Mouse (Mus musculus) liver, embryonic 14.5 days (tissue): ENCODE data around the gene Dnajc11. TPM values are rescaled to one million over a fixed set of nuclear protein-coding genes. Genes with fewer than 3 reads are reported as not detected.
A peak's percentile ranks its signal among the peaks of the same experiment; 100 is the strongest.

Experiments used
- ATAC-seq: fragments of 200-750 bp; cut with Nextera tagmentation; 2 replicates; pipeline ENCODE4 v1.8.0; 2017; ENCODE audit warnings: moderate number of reproducible peaks, mild to moderate bottlenecking, moderate library complexity; ENCODE audit not compliant: insufficient read depth
- DNase-seq, 3 experiments: peaks; one replicate each; pipeline ENCODE4 v3.0.0-alpha.2; 2012 to 2013; ENCODE audit warnings: low read depth in 3 of 3, low spot score in 3 of 3
- H3K27ac ChIP-seq: fragments of 300-500 bp; sonication (generic); 2 replicates; pipeline ENCODE4 v1.5.1; 2014; ENCODE audit warnings: moderate library complexity, mild to moderate bottlenecking, control low read depth, inconsistent platforms
- H3K27me3 ChIP-seq: fragments of 300-500 bp; sonication (generic); 2 replicates; pipeline ENCODE4 v1.6.1; 2014; ENCODE audit warnings: mild to moderate bottlenecking, low read length, moderate library complexity; ENCODE audit not compliant: control insufficient read depth, insufficient read depth
- H3K36me3 ChIP-seq: fragments of 300-500 bp; sonication (generic); replicated peaks from 2 replicates; pipeline ENCODE4 v1.6.1; 2014; ENCODE audit warnings: low read depth; ENCODE audit not compliant: control insufficient read depth, insufficient read depth
- H3K4me1 ChIP-seq, 2 experiments: fragments of 200-500 bp in 1 of 2; fragments of 300-500 bp in 1 of 2; sonication (generic) in 1 of 2; replicated peaks; 2 replicates each; pipeline ENCODE4 v1.6.1; 2012 to 2014; ENCODE audit warnings: antibody characterized with exemption in 1 of 2, inconsistent platforms in 1 of 2, low read length in 1 of 2; ENCODE audit not compliant: control insufficient read depth in 2 of 2, insufficient read depth in 2 of 2
- H3K4me2 ChIP-seq: fragments of 300-500 bp; sonication (generic); 2 replicates; pipeline ENCODE4 v1.6.1; 2014; ENCODE audit warnings: low read depth, mild to moderate bottlenecking, control low read depth, moderate library complexity
- H3K4me3 ChIP-seq, 2 experiments: fragments of 200-500 bp in 1 of 2; fragments of 300-500 bp in 1 of 2; sonication (generic) in 1 of 2; 2 replicates each; pipeline ENCODE4 v1.5.1; 2012 to 2014; ENCODE audit warnings: low read depth in 2 of 2, low read length in 2 of 2, mild to moderate bottlenecking in 2 of 2, control low read depth in 1 of 2, inconsistent platforms in 1 of 2, moderate library complexity in 1 of 2; ENCODE audit not compliant: insufficient read depth in 1 of 2
- H3K9ac ChIP-seq: fragments of 300-500 bp; sonication (generic); replicated peaks from 2 replicates; pipeline ENCODE4 v1.6.1; 2014; ENCODE audit warnings: mild to moderate bottlenecking, control low read depth, moderate library complexity
- H3K9me3 ChIP-seq: fragments of 300-500 bp; sonication (generic); 2 replicates; pipeline ENCODE4 v1.6.1; 2016; ENCODE audit warnings: low read length, mixed read lengths; ENCODE audit not compliant: control insufficient read depth
- CTCF ChIP-seq: IDR thresholded peaks from 2 replicates; pipeline ENCODE4 v1.5.1; 2016; ENCODE audit warnings: antibody characterized with exemption, low read depth, control low read depth
- EP300 ChIP-seq: IDR thresholded peaks from 2 replicates; pipeline ENCODE4 v1.6.1; 2016; ENCODE audit warnings: antibody characterized with exemption, low read depth
- WGBS: fragments of 180-500 bp; shearing (Covaris S2); extraction: QIAGEN DNeasy Blood & Tissue Kit; methylation state at CpG from one replicate; pipeline ENCODE4 v1.1.7; 2014; ENCODE audit not compliant: insufficient replicate concordance; 5-methylcytosine and 5-hydroxymethylcytosine counted together
- polyA plus RNA-seq, 2 experiments: library from polyadenylated mRNA; depleted of rRNA in 1 of 2; stranded (reverse) in 1 of 2; unstranded in 1 of 2; fragments of >200 nt; fragmentation: Nextera tagmentation in 1 of 2; extraction: Ambion mirVana in 1 of 2; gene quantifications; 2 replicates each; pipeline versions ENCODE4 v1.2.1 to v1.2.3; 2012 to 2014

Dnajc11 gene
- polyA plus RNA-seq, 2 experiments, result 32.9 TPM

DNA sequence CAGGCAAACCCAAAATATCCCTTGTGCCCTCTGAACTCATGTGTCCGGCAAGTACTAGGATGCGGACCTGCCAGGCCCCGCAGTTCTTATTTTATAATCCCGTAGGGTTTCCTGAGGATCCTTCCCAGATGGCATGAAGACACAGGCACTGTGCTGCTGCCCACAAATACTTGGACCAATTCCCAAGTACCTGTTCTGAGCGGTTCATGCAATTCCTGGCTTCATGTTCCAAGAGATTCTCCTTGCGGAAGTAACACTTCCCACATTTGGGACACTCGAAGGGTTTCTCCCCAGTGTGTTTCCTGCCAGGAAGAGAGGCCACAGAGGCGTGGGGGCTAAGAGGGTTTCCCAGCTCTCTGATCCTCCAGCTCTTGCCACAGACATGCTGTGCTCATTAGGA lies 89.0 kb downstream of the Dnajc11 start:
- 83% methylated on average over 8 of the region's 8 CpGs for WGBS
- TF ChIP-seq EP300, result no peak
- no peak for TF ChIP-seq CTCF
- Histone ChIP-seq H3K27me3 (no peaks in the 10 kb centered on the region), H3K36me3 (peaks cover 10% of the 10 kb centered on the region), H3K4me3 (no peak overlapping the region), H3K4me2 (no peak overlapping the region), H3K27ac (no peak overlapping the region), H3K9ac (no peak overlapping the region), H3K4me1 (peaks cover 2 to 8% of the 10 kb centered on the region in 2 experiments; a peak in 3 of 4 replicates), H3K9me3 (no peaks in the 10 kb centered on the region)
- DNase-seq, result no peak
- no peak for ATAC-seq

DNA sequence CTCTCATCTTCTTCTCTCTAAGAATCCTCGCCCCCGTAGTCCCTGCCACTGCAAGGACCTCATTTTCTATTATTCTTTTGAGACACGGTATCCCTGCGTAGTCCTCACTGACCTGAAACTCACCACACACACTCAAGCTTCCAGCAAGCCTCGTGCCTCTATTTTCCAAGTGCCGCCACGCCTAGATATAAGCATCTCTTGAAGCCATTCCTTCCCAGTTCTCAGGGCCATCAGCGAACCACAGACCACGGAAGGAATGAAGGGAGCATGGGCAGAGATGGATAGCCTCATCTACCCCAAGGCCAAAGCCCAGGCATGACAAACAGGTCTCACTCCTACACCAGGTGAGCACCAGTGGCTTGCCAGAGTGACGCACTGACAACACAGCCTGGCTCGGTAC lies 91.0 kb downstream of the Dnajc11 start:
- no peaks in the 10 kb centered on the region for H3K9me3 ChIP-seq
- peaks cover 5% of the 10 kb centered on the region for H3K36me3 ChIP-seq
- ATAC-seq, result no peak
- DNase-seq, result no peak
- TF ChIP-seq EP300, result no peak
- H3K4me2 ChIP-seq, result no peak overlapping the region
- H3K27me3 ChIP-seq, result no peaks in the 10 kb centered on the region
- WGBS, result 77% methylated on average over 11 of the region's 11 CpGs
- H3K4me1 ChIP-seq, result peaks cover 8% of the 10 kb centered on the region in 2 experiments
- H3K4me3 ChIP-seq, result no peak overlapping the region
- H3K27ac ChIP-seq, result no peak overlapping the region
- H3K9ac ChIP-seq, result no peak overlapping the region

DNA sequence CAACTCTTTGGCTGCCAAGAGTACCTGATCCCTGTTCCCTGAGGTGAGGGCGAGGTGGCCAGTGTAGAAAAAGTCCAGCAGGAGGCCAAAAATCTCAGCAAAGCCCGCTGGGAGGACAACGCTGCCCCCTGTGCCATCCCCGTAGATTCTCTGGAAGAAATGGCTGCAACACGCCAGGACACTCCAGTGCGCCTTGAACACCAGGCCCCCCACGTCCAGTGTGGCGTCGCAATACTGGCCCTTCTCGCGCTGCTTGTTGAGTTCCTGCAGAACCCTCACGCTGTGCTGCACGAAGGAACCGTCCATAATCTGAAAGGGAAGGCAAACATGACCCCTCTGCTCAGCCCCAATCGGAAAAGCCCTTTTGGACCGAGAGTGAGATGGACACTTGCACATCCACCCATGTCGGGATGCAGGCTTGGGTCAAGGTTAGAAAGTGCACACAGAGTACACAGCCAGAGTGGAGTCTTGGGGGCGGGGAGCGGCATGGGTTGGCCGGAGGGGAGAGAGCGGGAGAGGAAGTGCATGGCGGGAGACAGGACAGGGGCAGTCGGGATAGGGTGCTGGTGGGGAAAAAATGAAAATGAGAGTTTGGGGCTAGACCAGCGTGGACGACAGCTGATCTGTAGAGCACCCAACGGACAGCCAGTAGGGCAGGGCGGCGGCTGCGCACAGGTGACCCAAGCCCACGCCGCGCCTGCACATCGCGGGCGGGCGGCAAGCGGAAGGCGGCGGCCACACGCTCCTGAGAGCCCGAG lies 93.4 kb downstream of the Dnajc11 start:
- 4% methylated on average over 40 of the region's 41 CpGs for WGBS
- no peak; the same call in 1 of the 2 replicates for TF ChIP-seq CTCF
- Histone ChIP-seq H3K27ac (peak overlapping the region; percentile 21), H3K4me2 (peak overlapping the region; percentile 80), H3K9ac (peak overlapping the region; percentile 75), H3K4me3 (peak overlapping the region; percentile 74 to 75), H3K36me3 (peaks cover 3% of the 10 kb centered on the region), H3K9me3 (no peaks in the 10 kb centered on the region), H3K27me3 (no peaks in the 10 kb centered on the region), H3K4me1 (peaks cover 8% of the 10 kb centered on the region in 2 experiments)
- DNase-seq (peak in 1 of 3 experiments; percentile 17), ATAC-seq (peak; percentile 68)

DNA sequence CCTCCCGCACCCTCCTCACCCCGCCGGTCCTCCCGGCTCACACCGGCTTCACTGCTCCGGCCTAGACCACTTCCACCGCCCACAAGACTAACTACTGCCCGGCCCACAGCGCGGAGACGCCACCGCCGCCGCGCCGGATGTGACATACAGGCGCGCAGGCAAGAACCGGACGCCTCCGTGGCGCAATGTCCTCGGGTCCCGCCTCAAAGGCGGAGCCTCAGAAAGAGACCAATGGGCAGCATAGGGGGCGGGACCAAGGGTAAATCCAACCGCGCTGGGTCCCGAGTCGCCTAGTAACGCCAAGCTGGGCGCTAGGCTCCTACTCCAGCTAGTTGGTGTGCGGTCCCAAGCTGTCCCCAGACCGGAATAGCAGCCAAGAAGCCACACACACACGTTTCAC lies 94.0 kb downstream of the Dnajc11 start, which contains the start of gene Zbtb48:
Zbtb48 (minus strand) TSS at position 148 of the 400 bp plus-strand sequence.
- H3K36me3 ChIP-seq, result peaks cover 2% of the 10 kb centered on the region
- H3K9me3 ChIP-seq, result no peaks in the 10 kb centered on the region
- H3K27ac ChIP-seq, result peak within 1 kb of the TSS; percentile 21
- TF ChIP-seq EP300 (no peak), CTCF (0 out of 2 replicates have a peak, but pooled peaks have one; percentile 12)
- H3K27me3 ChIP-seq, result no peaks in the 10 kb centered on the region
- H3K4me1 ChIP-seq, result peaks cover 8% of the 10 kb centered on the region in 2 experiments
- ATAC-seq (peak; percentile 96), DNase-seq (peak; percentile 87 to 96 (median 90))
- peak within 1 kb of the TSS; percentile 75 for H3K9ac ChIP-seq
- peak within 1 kb of the TSS; percentile 74 to 75 for H3K4me3 ChIP-seq
- H3K4me2 ChIP-seq, result peak within 1 kb of the TSS; percentile 80
- WGBS, result under 1% methylated on average over 35 of the region's 35 CpGs

DNA sequence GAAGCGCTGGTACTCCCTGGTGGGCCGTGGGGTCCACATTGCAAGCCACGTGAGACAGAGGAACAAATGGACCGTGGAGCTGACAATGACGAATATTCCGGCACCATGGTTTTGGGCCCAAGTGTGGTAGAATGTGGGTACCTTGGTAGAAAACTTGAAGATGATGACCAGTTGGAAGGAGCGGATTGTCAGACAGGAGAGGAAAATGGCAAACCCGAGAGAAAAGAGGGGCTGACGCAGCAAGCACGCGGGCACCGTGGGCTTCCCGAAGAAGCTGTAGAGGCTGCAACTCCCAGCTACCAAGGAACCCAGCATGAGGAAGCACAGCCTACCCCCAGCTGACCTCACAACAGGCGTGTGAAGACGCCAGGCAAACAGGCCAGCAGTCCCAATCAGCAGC lies 95.0 kb downstream of the Dnajc11 start:
- Histone ChIP-seq H3K9ac (no peak overlapping the region), H3K27me3 (no peaks in the 10 kb centered on the region), H3K4me3 (no peak overlapping the region), H3K27ac (no peak overlapping the region), H3K4me1 (peaks cover 8% of the 10 kb centered on the region in 2 experiments), H3K36me3 (no peaks in the 10 kb centered on the region), H3K9me3 (no peaks in the 10 kb centered on the region), H3K4me2 (peak overlapping the region; percentile 80)
- no peak for ATAC-seq
- no peak for TF ChIP-seq EP300
- no peak for TF ChIP-seq CTCF
- DNase-seq, result no peak
- 66% methylated on average over 15 of the region's 15 CpGs for WGBS
